Mouse (Mus musculus) ES-E14 (cell line): ENCODE results near the gene Pnpla5.
A peak's percentile ranks its signal among the peaks of the same experiment; 100 is the strongest.

Experiments used
- CHD2 ChIP-seq: IDR thresholded peaks from 2 replicates; pipeline ENCODE4 v1.6.1; 2014; ENCODE audit warnings: mild to moderate bottlenecking, low read depth, low read length, inconsistent platforms
- HCFC1 ChIP-seq: IDR thresholded peaks from 2 replicates; pipeline ENCODE4 v1.6.1; 2012; ENCODE audit warnings: low read length, inconsistent platforms, borderline replicate concordance; ENCODE audit not compliant: insufficient read depth
- MAFK ChIP-seq: IDR thresholded peaks from 2 replicates; pipeline ENCODE4 v1.6.1; 2014; ENCODE audit warnings: mild to moderate bottlenecking, low read depth, low read length, inconsistent platforms; ENCODE audit not compliant: insufficient read depth
- ZC3H11A ChIP-seq: IDR thresholded peaks from 2 replicates; pipeline ENCODE4 v1.6.1; 2012; ENCODE audit warnings: low read depth, mild to moderate bottlenecking, inconsistent platforms, low read length, borderline replicate concordance
- ZNF384 ChIP-seq: IDR thresholded peaks from 2 replicates; pipeline ENCODE4 v1.6.1; 2012; ENCODE audit warnings: low read depth, low read length, inconsistent platforms

DNA sequence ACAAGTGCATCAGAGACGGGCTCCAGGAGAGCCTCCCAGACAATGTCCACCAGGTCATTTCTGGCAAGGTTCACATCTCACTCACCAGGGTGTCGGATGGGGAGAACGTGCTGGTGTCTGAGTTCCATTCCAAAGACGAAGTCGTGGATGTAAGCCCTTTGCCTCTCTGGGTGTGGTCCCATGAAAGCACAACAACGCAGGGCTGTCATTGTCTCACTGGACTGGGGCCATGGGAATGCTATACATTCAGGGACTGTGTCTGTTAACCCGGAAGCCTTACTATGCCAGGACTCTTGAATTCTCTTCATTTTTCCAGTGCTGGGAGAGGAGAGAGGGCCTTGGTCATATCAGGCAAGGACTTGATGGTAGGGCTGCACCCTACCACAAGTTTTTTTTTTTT is 48.2 kb upstream of the Pnpla5 start:
- TF ChIP-seq ZC3H11A (no peak), MAFK (no peak), CHD2 (no peak), ZNF384 (0 out of 2 replicates have a peak, but pooled peaks have one; percentile 22), HCFC1 (no peak)
